Mouse (Mus musculus) retina, embryonic 14.5 days (tissue): Measurements from ENCODE around the gene Psme2.

ENCODE experiments used
- DNase-seq: peaks from one replicate; pipeline ENCODE4 v3.0.0-alpha.2; 2015; ENCODE audit warnings: low spot score

Psme2 gene

DNA sequence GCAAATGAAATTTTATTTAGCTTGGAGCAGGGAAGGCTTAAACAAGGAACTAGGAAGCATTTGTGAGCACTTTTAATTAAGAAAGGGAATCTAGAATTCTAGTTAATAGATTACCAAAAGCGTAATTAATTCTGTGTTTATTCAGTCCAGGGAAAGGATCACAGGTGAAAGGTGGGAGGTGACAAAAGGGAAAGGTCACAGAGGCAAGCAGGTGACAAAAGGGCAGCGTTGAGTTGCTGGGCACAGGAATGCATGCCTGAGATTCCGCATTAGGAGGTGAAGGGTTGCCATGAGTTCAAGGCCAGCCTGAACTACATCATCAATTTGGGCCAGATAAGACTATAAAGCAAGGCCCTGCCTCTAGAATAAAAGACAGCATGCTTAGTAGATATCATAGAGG, 23.4 kb downstream of the Psme2 start:
- DNase-seq: no peak

GRCm38 (mm10) chr14:55565748-55566147, 25.2 kb downstream of the Psme2 start:
- no peak for DNase-seq

DNA sequence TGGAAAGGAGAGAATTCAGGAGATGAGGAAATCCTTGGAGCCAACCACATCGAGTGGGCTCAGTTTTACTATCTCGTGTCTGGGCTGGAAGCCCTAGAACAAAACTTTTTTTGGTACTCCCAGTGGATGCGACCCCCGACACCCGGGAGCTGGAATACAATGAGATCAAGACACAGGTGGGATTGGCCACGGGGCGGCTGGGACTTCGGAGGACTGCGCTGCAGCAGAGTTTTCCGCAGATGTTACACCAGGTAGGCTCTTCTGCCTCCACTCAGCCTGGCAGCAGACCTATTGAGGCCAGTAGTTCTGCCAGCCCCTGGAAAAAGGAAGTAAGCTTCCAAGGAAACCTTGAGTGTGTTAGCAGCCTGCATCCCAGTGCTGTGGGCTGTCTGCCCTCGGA, 27.7 kb downstream of the Psme2 start:
- DNase-seq: no peak

DNA sequence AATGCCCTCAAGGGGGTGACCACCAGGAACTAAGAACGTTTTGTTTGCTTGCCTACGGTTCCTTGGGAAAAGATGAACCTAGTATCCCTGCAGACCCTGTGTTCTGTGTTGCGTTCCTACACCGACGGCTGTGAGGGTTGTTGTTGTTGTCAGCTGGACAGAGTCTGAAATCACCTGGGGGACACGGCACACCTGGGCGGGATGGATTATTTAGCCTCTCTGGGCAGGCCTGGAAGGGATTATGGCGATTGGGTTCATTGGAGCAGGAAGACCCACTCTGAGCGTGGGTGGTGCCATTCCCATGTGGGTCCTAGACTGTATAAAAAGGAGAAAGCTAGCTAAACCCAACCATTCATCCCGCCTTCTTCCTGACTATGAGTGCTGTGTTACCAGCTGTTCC, 29.1 kb downstream of the Psme2 start:
- DNase-seq: no peak

DNA sequence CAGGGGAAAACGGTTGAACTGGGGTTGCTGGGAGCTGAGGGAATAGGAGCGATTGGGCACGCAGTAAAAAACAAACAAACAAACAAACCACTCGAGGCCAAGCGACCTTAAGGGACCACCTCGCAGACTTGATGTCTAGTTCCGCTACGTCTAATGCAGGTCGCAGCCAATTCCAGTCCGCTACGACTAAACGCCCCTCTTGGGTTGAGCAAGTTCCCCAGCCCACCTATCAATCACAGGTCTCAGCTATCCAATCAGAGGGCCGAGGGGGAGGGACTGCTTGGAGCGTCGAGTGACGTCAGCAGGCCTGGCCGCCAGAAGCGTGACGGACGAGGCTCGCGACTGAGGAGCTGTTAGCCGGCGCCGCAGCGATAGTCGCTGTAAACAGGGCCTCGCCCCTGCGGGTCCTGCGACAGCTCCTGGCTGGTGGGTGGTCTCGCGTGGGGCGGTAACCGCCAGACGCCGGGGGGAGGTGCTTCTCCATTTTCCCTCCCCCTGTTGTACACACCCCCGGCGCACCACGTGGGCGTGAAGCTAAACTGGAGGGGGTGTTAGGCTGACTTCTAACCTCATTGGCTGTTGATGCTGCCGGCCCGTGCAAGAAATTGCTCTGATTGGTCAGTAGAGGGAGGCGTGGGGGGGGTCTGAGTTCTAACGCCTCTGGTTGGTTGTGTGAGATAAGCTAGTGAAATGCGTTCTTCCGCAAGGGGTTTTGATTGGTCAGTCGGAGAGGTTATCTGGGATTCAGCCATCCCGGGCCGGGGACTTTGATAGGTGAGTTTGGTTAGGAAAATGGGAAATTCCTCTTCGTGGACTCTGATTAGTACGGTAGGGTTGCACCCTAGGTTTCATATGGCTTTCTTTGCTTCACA, 30.5 kb downstream of the Psme2 start, which contains the start of gene A730061H03Rik:
Gene A730061H03Rik, minus strand, starts transcription at position 205 of the 872 bp plus-strand sequence.
- DNase-seq: peak; percentile 99

DNA sequence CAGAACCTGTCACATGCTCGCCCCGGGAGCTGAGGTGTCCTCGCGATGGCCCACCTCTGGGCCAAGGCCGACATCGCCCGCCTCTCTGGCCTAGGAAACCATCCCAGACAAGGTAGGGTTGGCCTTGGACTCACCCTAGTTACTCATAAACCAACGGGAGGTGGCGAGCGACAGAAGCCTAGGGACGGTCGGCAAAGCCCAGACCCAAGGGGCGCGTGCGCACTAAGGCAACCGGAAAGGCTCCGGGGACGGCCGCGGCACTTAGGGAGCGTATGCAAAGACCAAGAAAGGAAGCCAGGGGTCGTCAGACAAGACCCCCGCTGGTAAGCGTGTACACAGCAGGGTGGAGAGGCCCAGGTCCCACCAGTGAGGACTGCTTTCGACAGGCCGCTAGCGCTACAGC, 31.1 kb downstream of the Psme2 start, which contains the start of gene Dcaf11:
Gene Dcaf11, plus strand, starts transcription at position 208 of the 403 bp plus-strand sequence.
- DNase-seq: peak; percentile 94

DNA sequence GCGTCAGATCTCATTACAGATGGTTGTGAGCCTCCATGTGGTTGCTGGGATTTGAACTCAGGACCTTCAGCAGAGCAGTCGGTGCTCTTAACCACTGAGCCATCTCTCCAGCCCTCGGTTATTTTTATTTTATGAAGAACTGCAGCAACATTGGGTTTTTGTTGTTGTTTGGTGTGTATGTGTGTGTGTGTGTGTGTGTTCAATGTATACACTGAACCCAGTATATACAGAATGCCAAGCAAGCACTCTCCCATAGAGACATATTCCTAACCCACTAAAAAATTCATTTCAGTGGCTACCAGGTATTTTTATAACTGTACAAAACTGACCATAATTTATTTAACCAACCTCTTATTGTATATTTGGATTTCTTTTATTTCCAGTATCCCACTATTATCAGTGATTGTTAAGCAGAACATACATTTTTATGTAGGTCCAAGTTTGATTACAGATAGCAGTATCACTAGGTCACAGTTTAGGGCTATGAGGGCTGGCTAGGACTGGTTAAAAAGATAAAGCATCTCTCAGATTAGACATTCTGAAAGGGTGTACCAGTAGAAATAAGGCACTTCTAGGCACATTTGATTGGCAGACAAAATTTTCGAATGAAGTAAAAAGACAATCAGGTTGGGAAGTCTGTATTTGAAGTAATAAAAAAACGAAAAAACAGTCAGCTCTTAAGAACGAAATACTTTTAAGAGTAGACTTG, 32.0 kb downstream of the Psme2 start:
- DNase-seq: no peak

DNA sequence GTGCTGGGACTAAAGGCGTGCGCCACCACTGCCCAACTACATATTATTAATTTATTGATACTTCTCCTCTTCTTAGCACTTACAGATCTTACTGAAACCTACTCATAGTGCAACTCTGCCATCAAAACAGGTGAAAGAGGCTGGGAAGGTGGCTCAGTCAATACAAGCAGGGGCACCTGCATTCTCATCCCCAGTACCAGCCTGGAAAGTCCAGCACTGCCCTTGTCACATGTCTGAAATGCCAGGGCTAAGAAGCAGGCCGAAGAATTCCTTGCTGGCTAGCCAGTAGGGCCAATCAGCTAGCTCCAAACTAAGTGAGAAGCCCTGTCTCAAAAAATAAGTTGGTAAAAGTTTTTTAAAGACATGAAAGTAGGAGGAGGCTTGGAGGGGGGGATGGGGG, 33.3 kb downstream of the Psme2 start:
- DNase-seq: no peak

GRCm38 (mm10) chr14:55557003-55557402, 33.9 kb downstream of the Psme2 start:
- DNase-seq: peak; percentile 83

DNA sequence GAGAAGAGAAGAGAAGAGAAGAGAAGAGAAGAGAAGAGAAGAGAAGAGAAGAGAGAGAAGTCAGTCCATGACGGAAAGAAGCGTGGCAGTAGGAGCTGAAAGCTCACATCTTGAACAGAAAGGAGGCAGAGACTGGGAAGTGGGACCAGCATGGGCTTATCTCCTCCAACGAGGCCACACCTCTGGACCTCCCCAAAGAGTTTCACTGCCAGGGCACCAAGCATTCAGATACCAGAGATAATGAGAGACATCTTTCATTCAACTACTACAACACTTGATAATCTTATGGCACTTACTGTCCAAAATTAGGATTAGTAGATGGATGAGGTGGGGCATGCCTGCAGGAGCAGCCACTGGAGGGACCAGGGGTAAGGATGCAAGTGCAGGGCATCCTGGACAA, 35.1 kb downstream of the Psme2 start:
- no peak for DNase-seq

DNA sequence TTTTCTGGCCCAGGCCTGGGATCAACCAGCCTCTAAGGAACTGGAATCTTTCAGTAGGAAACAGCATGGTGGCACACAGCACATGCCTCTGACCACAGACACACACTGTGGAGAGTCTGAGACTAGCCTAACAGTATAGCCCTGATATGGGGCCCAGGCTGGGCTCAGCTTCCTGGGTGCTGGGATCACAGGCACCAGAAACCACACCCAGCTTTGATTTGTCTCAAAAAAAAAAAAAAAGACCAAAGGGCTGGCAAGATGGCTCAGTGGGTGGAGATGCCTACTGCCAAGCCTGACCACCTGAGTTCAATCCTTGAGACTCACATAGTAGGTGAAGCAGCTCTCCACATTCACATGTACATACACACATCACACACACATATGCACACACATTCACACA, 36.3 kb downstream of the Psme2 start:
- DNase-seq: no peak

- no peak for DNase-seq
Observed at GRCm38 (mm10) chr14:55551794-55552193, 39.1 kb downstream of the Psme2 start.

GRCm38 (mm10) chr14:55551347-55551746, 39.6 kb downstream of the Psme2 start:
- DNase-seq: no peak

DNA sequence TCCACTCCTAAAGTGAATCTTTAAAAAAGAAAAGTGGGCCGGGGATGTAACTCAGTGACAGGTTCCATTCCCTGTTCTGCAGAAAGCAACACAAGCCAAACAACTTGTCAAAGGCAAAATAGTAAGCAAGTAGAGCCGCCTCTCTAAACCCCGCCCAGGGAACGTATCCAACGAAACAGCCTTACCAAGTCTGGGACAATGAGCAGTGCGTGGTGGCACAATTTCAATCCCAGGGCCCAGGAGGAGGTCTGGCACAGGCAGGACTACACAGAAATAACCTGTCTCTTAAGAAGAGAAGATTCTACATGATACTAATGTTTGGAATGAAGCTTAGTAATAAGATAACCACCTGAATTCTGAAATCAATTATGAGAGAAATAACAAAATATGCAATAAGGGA, 40.7 kb downstream of the Psme2 start:
- no peak for DNase-seq

- no peak for DNase-seq
Observed at GRCm38 (mm10) chr14:55544334-55544733, 46.6 kb downstream of the Psme2 start.

DNA sequence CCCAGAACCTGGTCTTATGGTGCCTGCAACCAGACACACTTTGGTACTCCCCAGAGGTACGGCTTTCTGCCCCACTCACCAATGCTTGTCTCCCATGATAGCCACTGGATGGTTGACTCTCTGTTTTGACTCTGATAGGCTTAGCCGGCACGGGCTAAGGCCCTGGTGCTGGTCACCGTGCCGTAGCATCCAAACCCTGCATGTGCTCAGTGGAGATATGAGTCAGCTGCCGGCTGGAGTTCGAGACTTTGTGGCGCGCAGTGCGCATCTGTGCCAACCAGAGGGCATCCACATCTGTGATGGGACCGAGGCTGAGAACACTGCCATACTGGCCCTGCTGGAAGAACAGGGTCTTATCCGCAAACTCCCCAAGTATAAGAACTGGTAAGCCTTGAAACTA, 48.6 kb downstream of the Psme2 start:
- no peak for DNase-seq

DNA sequence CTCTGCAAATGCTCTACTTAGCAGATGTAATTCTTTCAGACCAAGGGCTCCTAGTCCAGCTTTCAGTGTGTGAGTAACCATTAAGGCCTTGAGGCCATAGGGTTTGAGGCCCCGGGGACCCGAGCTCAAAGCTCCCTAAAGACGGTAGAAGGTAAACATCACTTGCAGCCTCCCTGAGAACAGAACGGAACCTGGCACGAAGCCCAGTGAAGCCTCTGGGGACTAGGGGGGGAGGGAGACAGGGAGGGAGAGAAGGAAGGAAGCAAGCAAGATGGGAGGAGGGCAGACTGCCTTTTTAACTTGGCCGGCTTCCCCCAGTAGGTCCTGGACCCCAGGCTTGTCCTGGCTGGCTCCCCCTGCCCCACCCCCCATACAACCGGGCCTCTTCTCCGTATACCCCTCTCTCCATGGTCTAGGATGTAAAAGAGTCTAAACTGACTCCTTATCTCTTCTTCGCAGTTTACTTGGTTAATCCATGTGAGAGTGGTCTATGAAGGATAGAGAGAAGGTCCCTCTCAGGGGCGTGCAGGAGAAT, 50.1 kb downstream of the Psme2 start:
- DNase-seq: peak; percentile 59

DNA sequence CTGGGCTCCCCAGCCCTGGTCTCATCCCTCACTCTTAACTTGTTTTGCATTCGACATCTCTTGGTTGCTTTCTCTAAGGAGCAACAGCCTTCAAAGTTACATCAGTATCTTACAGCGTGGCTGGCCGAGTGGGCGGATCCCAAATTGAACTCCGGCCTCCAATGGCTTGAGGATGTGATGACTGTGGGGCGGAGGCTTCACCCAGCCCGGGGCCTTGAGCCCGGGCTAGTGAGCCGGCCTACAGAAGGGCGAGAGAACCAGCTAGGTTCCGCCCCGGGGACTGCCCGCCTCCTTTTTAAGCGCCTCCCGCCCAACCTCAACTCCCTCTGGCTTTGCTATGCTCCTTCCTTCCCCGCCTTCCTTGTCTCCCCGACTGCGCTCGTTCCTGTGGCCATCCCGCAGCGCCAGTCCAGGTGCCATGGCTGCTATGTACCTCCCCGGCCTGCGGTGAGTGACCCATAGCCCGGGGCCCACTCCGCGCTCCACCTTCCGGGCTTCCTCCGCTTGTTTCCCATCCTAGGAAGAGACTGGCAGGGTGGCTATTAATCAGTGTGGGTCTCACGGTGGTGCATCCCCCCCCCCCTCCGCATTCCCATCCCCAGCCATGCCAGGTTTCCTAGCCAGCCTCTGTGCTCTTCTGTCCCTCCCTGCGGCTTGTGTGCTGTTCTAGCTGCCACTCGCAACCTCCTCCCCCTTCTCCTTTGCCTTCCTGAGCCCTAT, 50.7 kb downstream of the Psme2 start, which contains the start of gene Pck2:
Gene Pck2, plus strand, starts transcription at position 200 of the 720 bp plus-strand sequence.
- DNase-seq: peak; percentile 82
